Mouse (Mus musculus): Measurements from ENCODE around the gene Plcl1.

Gene Plcl1

DNA sequence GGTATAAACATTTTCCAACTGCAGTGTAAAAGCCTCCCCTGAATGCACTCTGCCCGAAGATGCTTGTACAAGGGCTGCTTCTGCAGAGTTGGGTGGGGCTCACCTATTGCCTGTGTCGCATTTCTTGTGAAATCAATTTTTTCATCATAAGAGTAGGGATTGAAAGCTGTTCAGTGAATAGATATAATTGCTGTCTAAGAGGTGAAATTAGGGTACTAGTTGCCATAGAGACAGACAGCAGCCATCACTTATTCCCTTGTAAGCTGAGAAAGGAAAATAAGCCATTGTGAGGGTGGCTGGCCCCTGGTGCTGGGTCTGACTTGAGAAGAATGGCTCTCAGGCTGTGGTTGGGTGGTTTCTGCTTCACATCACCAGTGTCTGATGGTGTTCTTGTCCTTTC, 299.0 kb downstream of the Plcl1 start:
- DNase-seq (ENCODE audit: low spot score in 2 of 2) = no peak

DNA sequence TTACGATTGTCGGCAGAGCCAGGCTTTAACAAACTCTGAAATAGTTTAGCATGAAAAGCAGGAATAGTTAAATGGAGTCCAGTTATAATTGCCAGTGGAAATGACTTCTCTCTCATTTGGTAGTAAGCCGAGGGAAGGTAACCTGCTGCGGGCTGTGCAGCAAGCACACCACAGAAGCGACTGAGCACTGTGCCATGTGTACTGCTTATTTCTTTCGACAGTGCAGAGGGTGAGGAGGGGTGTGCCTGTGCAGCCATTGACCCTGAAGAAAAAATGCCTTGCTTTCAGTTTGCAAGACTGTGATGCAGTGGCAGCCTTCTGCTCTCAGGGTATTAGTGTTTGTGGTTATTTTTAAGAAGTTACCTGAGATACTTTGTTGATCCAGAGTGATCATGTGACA, 299.5 kb downstream of the Plcl1 start:
- DNase-seq (ENCODE audit: low spot score in 2 of 2) = no peak

DNA sequence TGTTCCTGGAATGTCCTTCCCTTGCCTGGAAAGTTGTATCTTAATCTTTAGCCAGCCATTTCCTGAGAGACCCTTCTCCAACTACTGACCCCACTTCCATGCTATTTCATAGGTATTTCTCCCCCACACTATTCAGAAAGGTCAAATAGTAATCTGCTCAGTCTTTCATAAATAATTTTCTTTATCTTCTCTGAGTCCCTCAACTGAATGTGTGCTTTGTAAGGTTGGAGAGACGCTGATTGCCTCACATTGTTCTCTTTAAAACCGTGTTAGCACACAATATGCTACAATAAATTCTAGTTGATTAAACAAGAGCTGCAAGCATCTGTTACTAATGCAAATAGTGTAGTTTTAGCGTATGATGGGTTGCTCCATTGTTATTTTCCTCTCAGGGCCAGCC, 300.0 kb downstream of the Plcl1 start:
- no peak for DNase-seq (ENCODE audit: low spot score in 2 of 2)

DNA sequence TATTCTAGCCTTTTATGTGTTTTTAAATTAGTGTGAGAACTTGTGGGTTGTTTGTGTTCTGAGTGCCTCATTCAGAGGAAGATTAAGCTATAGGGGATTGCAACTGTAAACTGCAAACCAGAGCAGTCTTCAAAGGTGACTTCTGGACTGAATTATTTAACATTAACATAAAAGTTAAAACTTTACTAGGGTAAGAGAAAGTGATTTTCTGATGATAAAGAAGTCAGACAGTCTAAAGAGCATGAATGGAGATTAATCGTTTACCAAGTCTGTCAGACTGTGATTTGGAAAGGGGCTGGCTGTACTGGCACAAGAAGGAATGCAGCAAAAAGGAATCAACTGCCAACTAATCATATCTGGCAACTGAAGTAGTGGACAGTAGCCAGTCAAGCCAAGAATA, 301.2 kb downstream of the Plcl1 start:
- no peak for DNase-seq (ENCODE audit: low spot score in 2 of 2)

DNA sequence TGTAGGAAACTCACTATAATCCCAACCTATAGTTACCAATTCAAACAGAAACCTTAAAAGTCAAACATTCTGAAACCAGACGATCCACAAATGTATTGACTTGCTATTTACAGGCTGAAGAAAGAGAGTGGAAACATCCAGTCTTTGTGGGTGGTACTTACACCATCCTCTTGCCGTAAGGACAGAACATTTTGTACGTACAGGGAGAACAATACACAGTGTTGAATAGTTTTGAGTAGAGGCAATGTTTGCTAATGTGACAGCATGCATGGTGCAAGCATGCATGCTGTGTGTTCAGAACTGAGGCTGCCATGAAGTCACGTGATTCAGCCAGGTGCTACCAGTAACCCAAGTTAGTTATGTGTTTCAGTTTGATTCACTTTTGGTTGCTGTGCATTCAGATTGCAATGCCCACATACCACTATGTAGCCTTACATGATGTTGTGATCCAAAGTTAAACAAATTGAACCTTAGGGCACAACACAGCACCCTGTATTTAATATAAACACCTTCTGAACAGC, 311.6 kb downstream of the Plcl1 start:
- no peak for DNase-seq (ENCODE audit: low spot score in 2 of 2)

DNA sequence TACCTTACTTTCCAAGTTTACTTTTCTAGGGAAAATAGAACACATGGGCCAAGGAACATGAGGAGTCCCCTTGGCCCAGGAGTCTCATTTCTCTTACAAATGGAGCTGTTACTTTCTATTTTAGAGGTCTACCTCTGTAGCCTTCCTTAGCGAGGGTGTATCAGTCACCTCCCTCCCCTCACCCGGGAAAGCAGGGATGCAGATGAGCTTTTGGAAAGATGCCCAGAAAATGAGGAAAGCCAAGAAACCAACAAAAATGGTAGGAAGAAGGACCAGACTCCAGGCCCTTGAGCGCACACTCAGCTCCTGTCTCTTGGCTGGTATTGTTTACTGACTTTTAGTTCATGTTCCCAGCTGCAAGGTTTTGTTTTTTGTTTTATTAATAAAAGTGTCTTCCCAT, 319.7 kb downstream of the Plcl1 start:
- DNase-seq (ENCODE audit: low spot score in 2 of 2) = no peak

DNA sequence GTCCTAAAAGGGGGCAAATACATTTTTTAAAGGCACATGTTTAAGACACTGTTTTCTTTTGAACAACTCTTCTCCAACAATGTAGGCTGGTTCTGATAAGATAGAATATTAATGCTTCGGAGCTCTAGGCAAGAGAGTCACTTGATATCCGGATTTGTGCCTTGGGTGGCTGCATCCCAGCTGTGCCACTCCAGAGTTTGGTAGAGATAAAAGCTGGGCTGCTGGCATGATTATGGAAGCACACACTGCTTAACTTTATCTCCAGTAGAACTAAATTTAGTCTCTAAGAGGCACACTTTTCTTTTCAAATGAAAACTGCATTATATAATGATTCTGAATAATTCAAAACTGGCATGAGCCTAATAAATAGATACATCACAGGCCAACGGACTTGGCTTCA, 323.6 kb downstream of the Plcl1 start:
- DNase-seq (ENCODE audit: low spot score in 2 of 2) = no peak

DNA sequence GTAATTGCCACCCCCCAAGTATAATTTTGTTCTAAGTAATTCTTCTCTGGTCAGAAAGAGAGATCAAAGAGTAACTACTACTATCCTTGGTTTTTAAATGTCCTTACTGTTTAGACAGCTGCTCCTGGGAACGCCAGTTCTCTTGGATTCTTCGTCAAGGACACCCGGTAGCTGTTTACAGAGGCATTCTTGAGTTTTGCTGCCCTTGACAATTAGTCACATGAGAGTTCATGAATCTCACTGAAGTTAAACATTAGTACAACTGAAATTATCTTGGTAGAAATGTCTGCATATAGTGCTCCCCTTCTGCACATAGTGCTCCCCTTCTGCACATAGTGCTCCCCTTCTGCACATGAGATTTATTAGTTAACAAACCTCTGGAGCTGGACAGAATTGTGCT, 327.2 kb downstream of the Plcl1 start:
- no peak for DNase-seq (ENCODE audit: low spot score in 2 of 2)

DNA sequence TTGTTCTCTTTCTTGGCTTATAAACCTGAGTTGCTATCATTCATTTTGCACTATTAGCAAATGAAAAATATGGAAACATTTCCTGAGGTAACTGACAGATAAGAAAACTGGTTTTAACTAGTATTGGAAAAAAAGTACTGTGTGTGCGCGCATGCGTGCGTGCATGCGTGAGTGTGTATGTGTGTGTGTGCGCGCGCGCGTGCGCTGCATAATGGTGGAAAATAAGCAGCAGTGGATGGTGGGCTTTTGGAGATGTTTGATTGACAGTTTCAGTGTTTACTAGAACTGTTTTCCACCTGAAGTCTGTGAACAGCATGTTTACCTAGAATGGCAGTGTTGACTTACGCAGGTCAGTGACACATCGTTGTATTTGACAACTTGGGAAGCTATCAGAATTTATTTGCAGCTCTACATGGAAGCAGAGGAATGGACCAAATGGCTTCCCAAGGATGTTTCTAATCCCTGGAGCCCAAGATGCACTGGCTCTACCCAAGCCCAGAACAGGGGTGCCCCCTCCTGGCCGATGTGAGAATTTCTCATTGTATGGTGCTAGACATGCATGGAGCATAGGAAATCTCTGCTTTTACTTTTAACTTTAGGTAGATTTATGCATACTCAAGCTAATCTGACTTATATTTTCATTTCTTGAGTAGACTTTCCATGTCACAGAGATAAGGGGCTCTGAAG, 330.5 kb downstream of the Plcl1 start:
- DNase-seq (ENCODE audit: low spot score in 2 of 2) = peak; percentile 54 to 78

DNA sequence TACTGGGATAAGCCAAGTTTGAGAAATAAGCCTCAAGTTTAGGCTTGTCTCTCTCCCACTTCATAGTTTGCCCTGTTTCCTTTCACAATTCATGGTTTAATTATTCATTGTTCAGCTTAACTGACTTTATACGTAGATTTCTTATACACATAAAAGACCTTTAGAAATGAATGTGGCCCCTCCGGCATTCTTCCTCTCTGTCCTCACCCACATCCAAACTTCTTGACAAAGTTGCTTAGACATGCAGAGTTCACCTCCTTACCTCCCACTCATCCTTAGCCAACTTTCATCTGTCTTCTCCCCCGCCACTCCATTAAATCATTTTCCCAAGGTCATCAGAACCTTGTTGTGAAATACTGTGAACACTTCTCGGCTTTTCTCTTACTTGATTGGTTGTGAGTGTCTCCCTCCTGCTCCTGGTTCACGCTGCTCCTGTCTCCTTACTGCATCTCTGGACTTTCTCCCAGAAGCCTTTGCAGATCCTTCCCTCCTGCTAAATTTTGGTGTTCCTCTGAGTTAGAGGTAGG, 331.1 kb downstream of the Plcl1 start:
- no peak for DNase-seq (ENCODE audit: low spot score in 2 of 2)

DNA sequence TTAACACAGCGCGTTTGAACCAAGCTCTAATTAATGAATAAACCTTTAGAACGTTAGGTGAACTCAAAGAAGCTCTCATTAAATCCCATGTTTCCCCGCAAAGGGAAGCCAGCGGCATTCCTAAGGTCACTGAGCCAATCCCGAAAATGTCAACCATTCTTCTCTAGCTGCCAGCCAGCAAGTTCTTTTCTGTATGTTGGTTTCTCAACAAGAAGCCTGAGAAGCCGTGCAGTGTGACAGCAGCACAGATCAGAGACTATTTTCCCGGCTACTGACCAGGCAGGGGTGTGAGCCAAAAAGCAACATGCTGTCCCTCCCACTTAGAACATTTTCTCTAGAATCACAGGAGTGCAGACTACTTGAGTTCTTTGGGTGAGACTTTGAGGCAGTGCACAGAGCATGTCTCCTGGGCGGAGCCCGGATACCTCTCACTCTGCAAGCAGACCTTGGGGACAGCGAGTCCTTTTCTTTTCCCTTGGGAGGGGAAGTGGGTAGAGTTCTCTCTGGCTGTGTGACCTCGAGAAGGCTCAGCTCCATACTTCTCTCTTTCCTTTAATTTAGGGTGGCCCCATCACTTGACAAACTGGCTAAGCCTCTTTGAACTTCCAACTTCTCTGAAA, 333.1 kb downstream of the Plcl1 start:
- no peak for DNase-seq (ENCODE audit: low spot score in 2 of 2)

DNA sequence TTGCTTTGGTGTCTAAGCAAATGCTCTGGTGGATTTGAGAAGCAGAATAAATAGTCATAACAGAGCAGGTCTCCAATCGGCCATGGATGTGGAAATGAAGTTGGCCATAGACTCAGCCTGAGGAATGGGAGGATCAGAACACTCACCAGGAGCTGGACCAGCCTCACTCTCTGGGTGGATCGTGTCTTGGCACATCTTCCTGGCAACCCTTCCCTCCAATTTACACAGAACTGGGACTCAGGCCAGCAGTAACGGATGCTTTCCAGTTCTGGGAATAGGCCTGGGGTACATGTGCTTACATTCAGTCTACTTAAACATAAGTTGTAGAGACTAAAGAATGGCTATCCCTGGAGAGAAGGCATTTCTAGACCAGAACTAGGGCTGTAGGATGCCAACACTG, 336.2 kb downstream of the Plcl1 start:
- DNase-seq (ENCODE audit: low spot score in 2 of 2) = peak in 1 of 2 experiments; percentile 18

DNA sequence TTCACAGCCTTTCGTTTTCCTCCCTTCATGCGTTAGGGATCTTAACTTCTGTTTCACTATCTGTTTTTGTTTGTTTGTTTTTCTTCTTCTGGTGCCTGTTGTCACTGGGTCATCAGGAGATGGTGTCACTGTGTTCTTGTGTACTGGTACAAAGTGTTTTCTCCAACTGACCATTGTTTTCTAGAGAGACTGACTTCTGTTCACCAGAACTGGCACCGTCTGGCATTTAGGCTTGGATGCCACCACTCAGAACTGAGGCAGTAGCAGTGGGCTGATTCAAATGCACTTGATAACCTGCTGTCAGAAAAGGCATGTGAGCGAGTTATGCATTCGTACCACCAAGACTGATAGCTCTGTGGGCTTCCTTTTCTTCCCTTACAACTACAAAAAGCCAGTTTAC, 342.8 kb downstream of the Plcl1 start:
- no peak for DNase-seq (ENCODE audit: low spot score in 2 of 2)

DNA sequence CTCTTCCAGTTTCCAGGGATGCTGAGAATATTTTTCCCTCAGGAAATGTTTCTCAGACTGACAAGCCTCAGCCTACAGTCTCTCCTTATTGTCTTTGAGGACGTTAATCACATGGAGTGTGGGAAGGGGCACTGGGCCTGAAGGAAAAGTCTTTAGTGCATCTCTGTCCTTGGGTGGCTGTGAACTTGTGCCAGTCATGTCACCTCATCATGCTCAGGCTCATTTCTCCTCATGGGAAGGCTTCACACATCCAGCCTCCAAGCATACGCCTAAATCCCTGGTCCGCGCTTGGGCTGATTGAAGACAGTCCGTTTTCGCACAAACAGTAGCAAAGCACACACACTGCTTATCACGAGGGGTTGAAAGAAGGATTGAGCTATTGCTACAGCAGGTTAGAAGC, 344.0 kb downstream of the Plcl1 start:
- DNase-seq (ENCODE audit: low spot score in 2 of 2) = no peak

DNA sequence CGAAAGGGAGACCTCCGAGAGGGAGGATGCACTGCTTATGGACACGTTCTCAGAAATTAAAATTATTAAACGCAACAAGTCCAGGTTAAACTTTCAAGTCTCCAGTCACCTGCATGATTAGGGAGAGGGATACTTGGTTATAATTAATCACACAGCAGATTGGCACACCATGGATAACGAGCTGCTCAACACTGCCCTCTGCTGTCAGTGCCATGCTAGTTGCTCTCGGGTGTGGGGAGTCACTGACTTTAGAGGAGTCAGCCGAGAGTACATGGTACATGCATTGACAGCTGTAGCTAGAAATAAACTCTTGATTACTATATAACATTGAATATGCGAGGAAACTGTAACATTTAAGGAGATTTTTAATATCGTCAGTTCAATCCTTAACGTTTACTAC, 350.0 kb downstream of the Plcl1 start:
- DNase-seq (ENCODE audit: low spot score in 2 of 2) = no peak

DNA sequence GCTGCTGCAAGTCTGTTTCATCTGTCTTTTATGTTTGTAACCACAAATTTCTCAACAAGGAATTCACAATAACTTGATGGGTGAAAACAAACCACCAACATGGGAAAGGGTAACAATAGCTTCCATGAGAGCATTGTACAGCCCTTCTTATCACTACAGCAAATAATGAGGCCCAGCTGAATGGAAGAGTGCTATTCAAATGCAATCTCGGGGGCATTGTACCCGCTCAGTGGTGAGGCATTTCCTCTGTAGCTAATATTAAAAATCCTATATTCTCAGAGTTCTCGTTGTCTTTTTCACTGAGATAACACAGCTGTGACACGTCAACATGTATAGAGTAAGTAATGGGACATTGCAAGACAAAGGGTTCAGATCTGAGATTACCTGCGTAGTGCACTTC, 356.6 kb downstream of the Plcl1 start:
- no peak for DNase-seq (ENCODE audit: low spot score in 2 of 2)

DNA sequence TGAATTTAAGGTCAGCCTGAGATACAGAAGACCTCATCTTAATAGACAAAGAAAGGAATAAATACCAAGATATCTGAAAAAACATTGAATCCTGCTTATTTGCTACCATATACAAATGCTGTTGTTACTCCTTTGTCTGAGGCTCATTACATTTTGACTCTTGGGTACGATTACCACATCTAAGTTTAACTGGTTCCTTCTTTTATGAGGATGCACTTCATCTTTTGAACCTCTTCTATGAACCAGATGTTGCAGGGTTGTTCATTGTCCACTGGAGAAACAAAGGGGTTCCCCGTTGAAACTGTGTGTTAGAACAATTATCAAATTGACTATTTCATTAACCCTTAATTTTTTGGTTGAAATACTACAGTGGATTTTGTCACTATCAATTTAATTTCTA, 357.4 kb downstream of the Plcl1 start:
- DNase-seq (ENCODE audit: low spot score in 2 of 2) = no peak

DNA sequence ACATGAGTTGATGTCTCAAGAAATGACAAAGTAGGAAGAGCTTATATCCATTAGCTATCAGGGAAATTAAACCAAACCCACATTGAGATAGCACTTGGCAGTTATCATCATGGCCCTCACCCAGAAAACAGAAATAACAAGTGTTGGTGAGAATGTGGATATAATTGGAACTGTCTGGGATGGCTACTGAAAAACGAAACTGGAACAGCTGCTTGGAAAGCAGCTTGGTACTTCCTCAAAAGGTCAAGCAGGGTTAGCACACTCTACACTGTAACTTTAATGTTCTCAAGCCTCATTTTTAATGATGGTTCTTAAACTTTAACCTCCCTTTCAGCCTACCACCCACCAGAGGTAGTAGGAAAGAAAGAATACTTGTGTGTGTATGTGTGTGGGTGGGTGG, 361.0 kb downstream of the Plcl1 start:
- no peak for DNase-seq (ENCODE audit: low spot score in 2 of 2)

DNA sequence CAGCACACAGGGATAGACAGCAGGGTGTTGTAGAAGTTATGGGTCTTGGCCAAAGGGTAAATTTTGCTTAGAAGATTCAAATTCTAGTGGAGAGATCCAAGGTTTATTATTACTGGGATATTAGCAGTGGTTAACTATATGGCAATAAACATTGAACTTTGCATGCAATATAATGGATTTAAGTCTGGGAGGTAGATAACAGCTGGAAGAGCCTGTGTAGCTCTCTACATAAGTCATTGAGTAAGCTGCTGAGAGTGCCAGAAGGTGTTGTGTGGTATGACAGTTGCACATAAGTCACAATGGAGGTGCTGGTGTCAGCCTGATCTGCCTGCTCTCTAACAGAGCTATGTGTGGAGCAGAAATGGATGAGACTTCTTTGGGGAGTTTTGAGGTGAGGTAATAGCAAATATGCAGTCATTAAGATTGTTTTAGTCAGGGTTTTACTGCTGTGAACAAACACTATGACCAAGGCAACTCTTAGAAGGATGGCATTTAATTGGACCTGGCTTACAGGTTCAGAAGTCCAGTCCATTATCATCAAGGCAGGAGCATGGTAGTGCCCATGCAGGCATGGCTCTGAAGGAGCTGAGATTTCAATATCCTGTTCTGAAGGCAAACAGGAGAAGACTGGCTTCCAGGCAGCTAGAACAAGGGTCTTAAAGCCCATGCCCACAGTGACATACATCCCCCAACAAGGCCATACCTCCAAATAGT, 364.5 kb downstream of the Plcl1 start:
- DNase-seq (ENCODE audit: low spot score in 2 of 2) = no peak

DNA sequence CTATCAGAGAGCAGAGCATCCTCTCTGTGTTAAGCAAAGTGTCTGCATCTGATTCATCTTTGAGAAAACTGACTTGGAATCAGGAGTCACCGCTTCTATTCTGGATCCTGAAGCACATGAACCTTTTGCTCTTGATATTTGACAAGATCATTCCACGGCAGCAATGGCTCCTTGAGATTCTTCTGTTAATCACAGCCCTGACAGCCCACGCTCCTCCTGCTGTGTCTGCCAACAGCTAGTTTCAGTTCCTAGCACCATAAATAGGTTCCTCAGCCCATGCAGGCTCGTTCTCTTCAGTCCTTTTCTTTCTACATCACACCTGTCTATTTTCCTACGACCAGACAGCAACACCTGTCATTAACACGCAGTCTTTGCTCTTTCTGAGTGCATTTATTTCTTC, 387.1 kb downstream of the Plcl1 start:
- DNase-seq (ENCODE audit: low spot score in 2 of 2) = peak; percentile 15 to 29

Measured in frontal cortex, postnatal 10 days (tissue).